Mouse (Mus musculus) ES-Bruce4 (cell line): ENCODE measurements at regions not wholly inside any gene's neighbourhood (a gene's known extent, or its start where the extent isn't known, plus 50 kb on each side); places are given as distances from the start of the nearest gene placed in this dataset.

Experiments
- CTCF ChIP-seq: IDR thresholded peaks from one replicate; pipeline ENCODE4 v1.8.1; 2011; ENCODE audit warnings: low read depth, low read length
- EP300 ChIP-seq: IDR thresholded peaks from 2 replicates; pipeline ENCODE4 v1.6.1; 2011; ENCODE audit warnings: low read depth, low read length; ENCODE audit not compliant: insufficient read depth
- POLR2A ChIP-seq: IDR thresholded peaks from one replicate; pipeline ENCODE4 v1.8.1; 2011; ENCODE audit warnings: low read length; ENCODE audit not compliant: insufficient read depth

DNA sequence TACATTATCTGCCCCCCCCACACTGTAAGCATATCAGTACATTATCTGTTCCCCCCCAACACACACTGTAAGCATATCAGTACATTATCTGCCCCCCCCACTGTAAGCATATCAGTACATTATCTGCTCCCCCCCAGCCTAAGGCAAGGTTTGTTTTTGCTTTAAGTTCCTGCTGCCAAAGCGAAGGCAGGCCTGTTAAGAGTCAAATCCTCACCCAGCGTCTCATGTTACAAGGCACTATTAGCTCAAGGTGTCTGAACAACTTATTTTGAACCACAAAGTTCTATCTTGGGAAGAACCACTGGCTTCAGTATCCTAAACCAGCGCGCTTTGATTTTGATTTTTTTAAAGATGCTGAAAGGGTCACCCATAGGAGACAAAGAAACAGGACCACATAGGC is 93.1 kb downstream of the Bcl2l11 start:
- no peak for TF ChIP-seq EP300
- TF ChIP-seq CTCF: no peak
- no peak for TF ChIP-seq POLR2A
